Mouse (Mus musculus) myocyte (in vitro differentiated cells): ENCODE results near the gene Astn1. TPM values are rescaled to one million over a fixed set of nuclear protein-coding genes. Genes with fewer than 3 reads are reported as not detected.

Experiments used
- H3K27me3 ChIP-seq: one replicate; pipeline ENCODE4 v1.6.1; 2011; ENCODE audit not compliant: control insufficient read depth, insufficient read depth, insufficient read length
- H3K36me3 ChIP-seq: one replicate; pipeline ENCODE4 v1.6.1; 2011; ENCODE audit not compliant: control insufficient read depth, insufficient read depth
- H3K4me2 ChIP-seq: one replicate; pipeline ENCODE4 v1.6.1; 2011; ENCODE audit warnings: low read depth, control low read depth
- H3K4me3 ChIP-seq: one replicate; pipeline ENCODE4 v1.5.1; 2011; ENCODE audit warnings: mild to moderate bottlenecking, control low read depth, moderate library complexity
- H3K79me2 ChIP-seq: one replicate; pipeline ENCODE4 v1.6.1; 2011; ENCODE audit not compliant: control insufficient read depth, insufficient read depth
- H3ac ChIP-seq: one replicate; pipeline ENCODE4 v1.6.1; 2011; ENCODE audit not compliant: control insufficient read depth, insufficient read length
- CEBPB ChIP-seq: IDR thresholded peaks from 2 replicates; pipeline ENCODE4 v1.6.1; 2011; ENCODE audit warnings: mild to moderate bottlenecking, moderate library complexity; ENCODE audit not compliant: poor library complexity, insufficient read depth, severe bottlenecking
- E2F4 ChIP-seq: IDR thresholded peaks from one replicate; pipeline ENCODE4 v1.6.1; 2011; ENCODE audit warnings: mild to moderate bottlenecking, control low read depth, moderate library complexity; ENCODE audit not compliant: insufficient read depth
- MAX ChIP-seq: IDR thresholded peaks from one replicate; pipeline ENCODE4 v1.6.1; 2011; ENCODE audit warnings: low read depth, mild to moderate bottlenecking, control low read depth
- MYOD1 ChIP-seq, 3 experiments: IDR thresholded peaks; one replicate each; pipeline ENCODE4 v1.6.1; 2011; ENCODE audit warnings: control low read depth in 2 of 3, low read depth in 2 of 3, mild to moderate bottlenecking in 2 of 3, moderate library complexity in 1 of 3; ENCODE audit not compliant: insufficient read length in 2 of 3, control insufficient read depth in 1 of 3
- MYOG ChIP-seq, 3 experiments: IDR thresholded peaks; one replicate each; pipeline ENCODE4 v1.6.1; 2011; ENCODE audit warnings: control low read depth in 2 of 3, low read depth in 2 of 3, mild to moderate bottlenecking in 2 of 3; ENCODE audit not compliant: insufficient read length in 2 of 3, control insufficient read depth in 1 of 3, insufficient read depth in 1 of 3
- POLR2A ChIP-seq: IDR thresholded peaks from one replicate; pipeline ENCODE4 v1.6.1; 2011; ENCODE audit warnings: low read depth, mild to moderate bottlenecking, control low read depth, moderate library complexity; ENCODE audit not compliant: insufficient read length
- POLR2AphosphoS2 ChIP-seq: IDR thresholded peaks from one replicate; pipeline ENCODE4 v1.6.1; 2011; ENCODE audit warnings: low read depth, control low read depth; ENCODE audit not compliant: insufficient read length
- REST ChIP-seq: IDR thresholded peaks from one replicate; pipeline ENCODE4 v1.6.1; 2011; ENCODE audit warnings: mild to moderate bottlenecking, control low read depth, moderate library complexity; ENCODE audit not compliant: insufficient read depth, insufficient read length
- SRF ChIP-seq: IDR thresholded peaks from one replicate; pipeline ENCODE4 v1.6.1; 2011; ENCODE audit warnings: low read depth; ENCODE audit not compliant: control insufficient read depth, insufficient read length
- TCF12 ChIP-seq: IDR thresholded peaks from one replicate; pipeline ENCODE4 v1.6.1; 2011; ENCODE audit warnings: mild to moderate bottlenecking, control low read depth; ENCODE audit not compliant: poor library complexity, insufficient read depth, severe bottlenecking
- TCF3 ChIP-seq: IDR thresholded peaks from one replicate; pipeline ENCODE4 v1.6.1; 2011; ENCODE audit warnings: low read depth, control low read depth; ENCODE audit not compliant: insufficient read length
- USF1 ChIP-seq: IDR thresholded peaks from one replicate; pipeline ENCODE4 v1.6.1; 2011; ENCODE audit warnings: low read depth, mild to moderate bottlenecking, control low read depth, moderate library complexity
- polyA plus RNA-seq: library from polyadenylated mRNA; unstranded; fragments of >200 nt; fragmentation: generic; extraction: Trizol; gene quantifications from one replicate; pipeline ENCODE4 v1.2.1, GENCODE M21; 2012; ENCODE audit warnings: missing spikeins

Gene Astn1
- polyA plus RNA-seq, 1 experiment: not detected

GRCm38 (mm10) chr1:158588903-158589302 is 226.8 kb downstream of the Astn1 start:
- TF ChIP-seq POLR2A (no peak), SRF (no peak), MYOD1 (IDR thresholded peaks at IDR 0.05; ENCODE audit: control insufficient read depth in 1 of 3, insufficient read length in 2 of 3, low read depth in 2 of 3) (no peak), MYOG (IDR thresholded peaks at IDR 0.05; ENCODE audit: control insufficient read depth in 1 of 3, insufficient read depth in 1 of 3, insufficient read length in 2 of 3, low read depth in 2 of 3) (no peak), TCF3 (no peak), POLR2AphosphoS2 (no peak), TCF12 (no peak), USF1 (no peak), REST (no peak), E2F4 (no peak), CEBPB (no peak), MAX (no peak)
- Histone ChIP-seq H3K27me3 (no peaks in the 10 kb centered on the region), H3K4me2 (no peak overlapping the region)

GRCm38 (mm10) chr1:158596726-158597448 is 234.8 kb downstream of the Astn1 start:
- Histone ChIP-seq H3K4me2 (no peak overlapping the region), H3K27me3 (no peaks in the 10 kb centered on the region), H3ac (no peak overlapping the region), H3K36me3 (no peaks in the 10 kb centered on the region), H3K79me2 (no peaks in the 10 kb centered on the region), H3K4me3 (no peak overlapping the region)
- TF ChIP-seq POLR2AphosphoS2 (no peak), SRF (no peak), E2F4 (no peak), MYOG (IDR thresholded peaks at IDR 0.05; ENCODE audit: control insufficient read depth in 1 of 3, insufficient read depth in 1 of 3, insufficient read length in 2 of 3, low read depth in 2 of 3) (no peak), MYOD1 (IDR thresholded peaks at IDR 0.05; ENCODE audit: control insufficient read depth in 1 of 3, insufficient read length in 2 of 3, low read depth in 2 of 3) (no peak), USF1 (no peak), TCF3 (no peak), REST (no peak), TCF12 (no peak), POLR2A (no peak), MAX (no peak), CEBPB (no peak)

More at GRCm38 (mm10) chr1:158588903-158589302, 226.8 kb downstream of the Astn1 start:
- no peaks in the 10 kb centered on the region for H3K79me2 ChIP-seq
- H3ac ChIP-seq: no peak overlapping the region
- no peaks in the 10 kb centered on the region for H3K36me3 ChIP-seq
- H3K4me3 ChIP-seq: no peak overlapping the region

- Histone ChIP-seq H3K36me3 (no peaks in the 10 kb centered on the region), H3K4me3 (no peak overlapping the region), H3K4me2 (no peak overlapping the region), H3ac (no peak overlapping the region), H3K27me3 (no peaks in the 10 kb centered on the region), H3K79me2 (no peaks in the 10 kb centered on the region)
- no peak for TF ChIP-seq E2F4
- no peak for TF ChIP-seq USF1
- TF ChIP-seq MAX: no peak
- TF ChIP-seq POLR2AphosphoS2: no peak
- TF ChIP-seq SRF: no peak
- TF ChIP-seq TCF3: no peak
- TF ChIP-seq POLR2A: no peak
- TF ChIP-seq TCF12: no peak
- TF ChIP-seq MYOG (IDR thresholded peaks at IDR 0.05; ENCODE audit: control insufficient read depth in 1 of 3, insufficient read depth in 1 of 3, insufficient read length in 2 of 3, low read depth in 2 of 3): no peak
- TF ChIP-seq CEBPB: no peak
- no peak for TF ChIP-seq REST
- TF ChIP-seq MYOD1 (IDR thresholded peaks at IDR 0.05; ENCODE audit: control insufficient read depth in 1 of 3, insufficient read length in 2 of 3, low read depth in 2 of 3): no peak
Measured at GRCm38 (mm10) chr1:158597996-158598395, 235.9 kb downstream of the Astn1 start.

- Histone ChIP-seq H3K4me3 (no peak overlapping the region), H3K27me3 (no peaks in the 10 kb centered on the region), H3ac (no peak overlapping the region), H3K36me3 (no peaks in the 10 kb centered on the region), H3K79me2 (no peaks in the 10 kb centered on the region), H3K4me2 (no peak overlapping the region)
- TF ChIP-seq MYOG (IDR thresholded peaks at IDR 0.05; ENCODE audit: control insufficient read depth in 1 of 3, insufficient read depth in 1 of 3, insufficient read length in 2 of 3, low read depth in 2 of 3) (no peak), MYOD1 (IDR thresholded peaks at IDR 0.05; ENCODE audit: control insufficient read depth in 1 of 3, insufficient read length in 2 of 3, low read depth in 2 of 3) (no peak), USF1 (no peak), E2F4 (no peak)
Measured at GRCm38 (mm10) chr1:158599435-158599834, 237.4 kb downstream of the Astn1 start.

GRCm38 (mm10) chr1:158603056-158603455 is 241.0 kb downstream of the Astn1 start:
- Histone ChIP-seq H3K79me2 (no peaks in the 10 kb centered on the region), H3K36me3 (no peaks in the 10 kb centered on the region), H3K4me2 (no peak overlapping the region), H3ac (no peak overlapping the region), H3K27me3 (no peaks in the 10 kb centered on the region), H3K4me3 (no peak overlapping the region)
- TF ChIP-seq E2F4 (no peak), REST (no peak), CEBPB (no peak), MAX (no peak), USF1 (no peak), MYOG (IDR thresholded peaks at IDR 0.05; ENCODE audit: control insufficient read depth in 1 of 3, insufficient read depth in 1 of 3, insufficient read length in 2 of 3, low read depth in 2 of 3) (no peak), SRF (no peak), TCF12 (no peak), POLR2A (no peak)
